Mouse (Mus musculus) layer of hippocampus, postnatal 36 days (tissue): ENCODE results near the gene Ikzf2. TPM values are rescaled to one million over a fixed set of nuclear protein-coding genes. Genes with fewer than 3 reads are reported as not detected.

Experiments used
- DNase-seq, 2 experiments: peaks; one replicate each; pipeline ENCODE4 v3.0.0; 2022
- total RNA-seq, 2 experiments: library from RNA; stranded (reverse); gene quantifications; 2 replicates each; pipeline ENCODE4 v1.2.3; 2021

Gene Ikzf2
- 1 to 10 TPM; 4.8 to 8.4 TPM for total RNA-seq

DNA sequence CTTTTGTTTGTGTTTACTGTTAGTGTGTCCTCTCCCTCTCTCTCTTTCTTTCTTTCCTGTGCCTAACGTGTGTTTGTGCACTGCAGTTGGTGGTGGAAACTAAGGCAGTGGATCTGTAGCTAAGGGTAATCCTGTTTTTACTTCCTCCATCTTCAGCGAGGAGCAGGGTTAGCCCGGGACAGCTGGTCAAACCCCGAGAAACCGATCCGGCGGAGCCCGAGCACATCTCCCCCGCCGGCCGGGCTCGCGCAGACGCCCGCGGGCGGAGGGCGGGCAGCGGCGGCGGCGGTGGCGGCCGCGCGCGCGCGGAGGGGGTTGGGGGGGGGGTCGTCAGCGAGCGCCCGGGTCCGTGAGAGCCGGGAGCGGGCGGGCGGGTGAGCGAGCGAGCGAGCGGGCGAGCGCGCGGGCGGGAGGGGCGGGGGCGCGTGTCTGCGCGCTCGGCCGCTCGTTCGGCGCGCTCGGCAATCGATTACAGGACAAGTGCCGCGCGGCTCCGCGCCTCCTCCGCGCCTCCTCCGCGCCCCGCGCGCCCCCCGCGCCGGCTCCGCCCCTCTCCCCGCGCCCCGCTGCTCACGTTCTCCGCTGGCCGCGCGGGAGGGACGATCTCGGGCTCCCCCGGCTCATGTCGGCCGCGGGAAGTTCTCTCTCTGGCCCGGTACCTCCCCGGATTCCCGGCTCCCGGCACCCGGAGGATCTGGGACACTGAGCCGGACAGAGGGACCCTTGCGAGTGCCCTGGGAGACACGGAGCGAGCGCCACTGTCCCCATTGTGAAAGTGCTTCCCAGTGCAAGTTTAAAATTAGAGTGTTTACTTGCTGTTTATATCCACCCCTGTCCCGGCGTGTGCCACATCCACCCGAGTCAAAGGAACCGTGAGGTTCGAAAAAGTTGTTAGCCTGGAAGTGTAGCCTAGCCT lies at the start of gene Ikzf2:
Gene Ikzf2, minus strand, starts transcription at position 170 of the 916 bp plus-strand sequence.
- DNase-seq: peak; percentile 67 to 69

DNA sequence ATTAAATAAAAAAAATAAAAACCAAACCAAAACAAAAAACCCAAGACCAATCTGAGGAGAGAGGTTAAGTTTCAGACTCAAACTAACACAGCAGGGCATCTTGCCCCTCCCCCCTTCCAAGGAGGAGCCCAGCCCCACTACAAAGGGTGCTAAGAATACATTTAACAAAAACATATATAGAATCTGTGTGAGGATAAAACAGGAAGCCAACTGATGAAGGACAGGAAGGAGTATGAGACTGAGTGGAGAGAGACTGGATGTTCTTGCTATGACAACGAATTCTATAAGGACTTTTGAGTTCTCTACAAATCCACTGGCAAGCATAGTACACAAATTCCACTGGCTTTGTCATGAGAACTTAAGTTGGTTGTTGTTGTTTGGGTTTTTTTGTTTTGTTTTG lies 42.7 kb upstream of the Ikzf2 start:
- no peak for DNase-seq

DNA sequence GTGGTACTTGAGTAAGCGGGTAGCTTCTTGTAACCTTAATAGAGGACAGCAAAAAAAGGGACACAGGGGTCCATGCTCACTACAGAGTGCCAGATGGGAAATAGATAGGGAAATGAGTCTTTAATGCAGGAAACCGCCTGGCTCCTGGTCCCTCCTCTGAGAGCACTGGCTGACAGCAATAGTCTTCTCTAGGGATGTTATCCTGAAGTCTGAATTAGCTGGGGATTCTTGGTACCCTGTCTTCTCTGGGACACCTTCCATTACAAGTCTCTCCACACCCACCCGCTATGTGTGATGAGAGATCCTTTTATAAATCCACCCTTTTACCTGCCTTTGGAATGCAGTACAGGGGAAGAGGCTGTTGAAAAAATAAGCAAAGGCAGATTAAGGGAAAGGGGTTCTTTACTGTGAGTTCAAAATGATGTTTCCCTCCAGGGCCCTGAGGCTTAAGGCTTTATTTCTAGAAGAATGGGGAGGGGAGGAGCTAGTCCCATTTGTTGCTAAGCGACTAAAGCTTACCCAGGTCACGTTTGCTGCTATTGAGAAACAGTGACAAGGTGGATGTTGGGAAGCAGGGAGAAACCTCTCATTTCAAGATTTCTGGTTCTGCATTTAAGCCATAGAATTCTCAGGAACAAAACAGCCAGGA lies 42.1 kb upstream of the Ikzf2 start:
- DNase-seq: no peak

DNA sequence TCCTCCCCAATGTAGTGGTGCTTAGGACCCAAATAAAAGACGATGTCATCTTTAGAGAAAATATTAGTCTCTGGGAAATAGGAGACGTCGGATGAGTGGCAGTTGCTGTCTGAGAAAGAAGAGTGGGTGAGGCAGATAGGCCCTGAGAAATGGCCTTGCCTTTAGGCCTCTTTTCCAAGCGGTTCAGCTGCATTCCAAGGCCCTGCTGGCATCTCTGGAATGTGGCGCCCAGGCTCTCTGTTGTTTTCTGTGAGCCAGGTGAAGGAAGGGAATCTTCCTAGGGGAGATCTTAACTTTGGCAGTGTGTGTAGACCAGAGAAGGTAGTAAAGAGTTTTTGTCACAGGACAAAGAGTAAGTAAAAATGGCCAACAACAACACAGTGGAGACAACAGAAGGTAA lies 40.9 kb upstream of the Ikzf2 start:
- DNase-seq: no peak

DNA sequence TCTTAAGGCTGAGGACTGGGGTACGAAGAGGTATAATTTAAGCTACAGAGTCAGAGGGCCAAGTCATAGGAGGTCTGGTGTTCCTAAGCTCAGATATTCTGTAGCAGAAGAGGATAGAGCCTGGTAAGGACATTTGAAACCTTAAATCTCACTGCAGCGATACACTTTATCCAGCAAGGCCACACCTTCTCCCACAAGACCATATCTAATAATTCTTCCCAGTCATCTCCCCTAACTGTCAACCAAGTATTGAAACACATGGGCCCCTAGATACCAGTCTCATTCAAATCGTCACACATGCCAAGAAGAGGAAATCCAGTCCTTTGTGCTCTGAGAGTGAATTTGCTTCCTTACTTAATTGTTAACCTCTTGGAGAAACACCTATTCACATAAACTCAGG lies 30.1 kb upstream of the Ikzf2 start:
- no peak for DNase-seq

DNA sequence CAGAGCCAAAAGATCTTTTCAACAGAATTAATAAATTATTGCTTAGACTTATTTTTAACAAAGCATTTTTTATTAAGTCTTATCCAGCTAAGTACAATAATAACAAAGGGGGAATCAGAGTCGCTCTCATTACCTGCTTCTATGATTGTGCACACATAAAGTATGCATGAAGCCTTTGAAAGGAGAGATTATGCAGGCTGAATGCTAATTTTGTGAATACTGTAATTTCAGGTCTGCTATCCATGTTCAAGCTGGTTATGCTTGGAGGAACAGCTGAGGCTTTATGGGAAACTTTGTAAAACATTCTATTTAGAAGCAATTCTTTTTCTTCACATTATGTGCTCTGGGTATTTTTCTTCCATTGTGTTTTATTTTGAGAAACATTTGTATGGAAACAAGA lies 21.5 kb upstream of the Ikzf2 start:
- no peak for DNase-seq

DNA sequence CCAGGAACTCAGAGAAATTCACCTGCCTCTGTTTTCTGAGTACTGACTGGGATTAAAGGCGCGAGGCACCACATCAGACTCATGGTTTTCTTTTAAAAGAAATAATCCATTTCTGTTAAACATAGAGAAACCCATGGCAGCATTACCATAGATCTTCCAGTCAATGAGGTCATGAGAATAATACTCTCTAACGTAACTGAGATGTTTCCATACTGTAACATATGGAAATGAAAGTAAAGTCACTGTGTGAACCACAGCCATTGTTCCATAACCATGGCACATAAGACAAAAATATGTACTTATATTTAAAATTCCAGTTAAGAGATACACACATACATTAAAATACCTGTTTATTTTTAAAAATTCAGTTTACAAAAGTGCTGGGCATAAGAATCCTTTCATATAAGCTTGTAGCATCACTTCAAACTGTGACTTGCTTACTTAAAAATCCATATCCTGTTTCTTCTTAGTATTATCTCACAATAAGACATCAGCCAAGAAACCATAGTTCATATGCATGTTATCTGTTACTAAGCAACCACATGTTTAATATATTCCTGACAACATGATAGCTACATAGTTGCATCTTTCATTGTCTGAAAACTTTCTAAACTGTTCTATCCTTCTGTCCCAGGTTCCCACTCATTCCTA lies 16.6 kb upstream of the Ikzf2 start:
- DNase-seq: no peak

DNA sequence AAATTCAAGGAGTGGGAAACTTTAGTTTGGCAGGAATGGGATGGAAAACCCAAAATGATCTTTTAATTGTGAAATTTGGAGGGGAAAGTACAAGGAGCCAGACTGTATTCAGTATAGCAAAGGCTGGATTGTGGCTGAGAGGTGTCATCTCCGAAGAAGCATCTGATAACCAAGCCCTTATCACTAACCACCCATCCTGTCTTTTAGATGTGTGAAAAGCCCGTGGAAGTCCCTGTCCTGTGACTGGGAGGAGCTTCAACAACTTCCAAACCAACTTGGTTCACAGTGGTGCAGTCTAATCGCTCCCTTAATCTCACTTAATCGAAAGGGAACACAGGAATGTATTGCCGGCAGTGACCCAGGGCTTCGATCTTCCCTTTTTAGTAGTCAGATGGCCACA lies 4.9 kb upstream of the Ikzf2 start:
- DNase-seq: no peak

DNA sequence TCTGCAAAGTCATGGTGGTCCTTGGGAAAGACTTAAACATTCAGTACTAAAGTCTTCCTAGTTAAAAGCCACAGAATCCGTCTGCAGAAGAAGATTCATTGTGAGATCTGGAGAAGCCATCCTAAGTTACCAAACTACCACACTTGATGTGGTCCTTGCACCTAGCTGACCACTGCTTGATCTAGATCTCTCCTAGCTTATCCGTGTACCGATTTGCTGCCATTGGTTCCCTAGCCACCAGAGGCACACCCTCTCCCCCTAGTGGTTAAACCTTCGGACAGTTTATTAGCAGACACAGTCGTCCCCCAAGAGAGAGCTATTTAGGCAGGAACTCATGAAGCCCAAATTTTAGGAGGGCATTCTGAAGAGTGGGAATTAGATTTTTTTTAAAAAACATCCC lies 1.9 kb upstream of the Ikzf2 start:
- DNase-seq: peak; percentile 28 to 38

DNA sequence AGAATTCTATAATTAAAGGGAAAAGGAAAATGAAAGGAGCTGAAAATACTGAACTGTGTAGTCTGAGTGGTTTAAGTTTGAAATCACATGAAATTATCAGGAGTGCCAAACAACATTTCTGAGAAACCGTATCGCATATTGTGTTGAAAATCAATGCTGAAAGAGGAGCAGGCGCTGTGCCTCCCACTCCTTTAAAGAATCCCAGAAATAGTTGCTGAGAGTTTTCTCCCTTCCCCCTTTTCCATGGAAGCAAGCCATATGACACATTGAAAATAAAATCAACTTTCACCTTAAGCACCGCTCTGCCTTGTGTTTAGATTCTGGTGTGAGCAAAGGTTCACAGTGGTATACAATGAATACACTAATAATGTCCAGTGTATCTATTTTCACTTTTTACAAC lies 1.1 kb upstream of the Ikzf2 start:
- no peak for DNase-seq

DNA sequence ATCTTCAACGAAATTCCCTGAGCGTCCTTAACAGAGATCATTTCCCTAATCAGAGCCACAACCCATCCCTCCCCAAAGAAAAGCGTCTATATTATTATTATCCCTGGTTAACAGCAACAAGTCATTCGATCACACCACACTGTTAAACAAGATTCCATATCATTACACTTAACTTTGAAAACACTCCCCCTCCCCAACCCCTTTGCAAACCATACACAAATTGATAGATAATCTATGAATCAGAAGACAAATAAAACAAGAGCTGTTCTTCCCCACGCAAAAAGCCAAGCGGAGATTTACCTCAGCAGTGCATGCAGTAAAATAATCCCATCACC lies 337 bp downstream of the Ikzf2 start:
- no peak for DNase-seq

DNA sequence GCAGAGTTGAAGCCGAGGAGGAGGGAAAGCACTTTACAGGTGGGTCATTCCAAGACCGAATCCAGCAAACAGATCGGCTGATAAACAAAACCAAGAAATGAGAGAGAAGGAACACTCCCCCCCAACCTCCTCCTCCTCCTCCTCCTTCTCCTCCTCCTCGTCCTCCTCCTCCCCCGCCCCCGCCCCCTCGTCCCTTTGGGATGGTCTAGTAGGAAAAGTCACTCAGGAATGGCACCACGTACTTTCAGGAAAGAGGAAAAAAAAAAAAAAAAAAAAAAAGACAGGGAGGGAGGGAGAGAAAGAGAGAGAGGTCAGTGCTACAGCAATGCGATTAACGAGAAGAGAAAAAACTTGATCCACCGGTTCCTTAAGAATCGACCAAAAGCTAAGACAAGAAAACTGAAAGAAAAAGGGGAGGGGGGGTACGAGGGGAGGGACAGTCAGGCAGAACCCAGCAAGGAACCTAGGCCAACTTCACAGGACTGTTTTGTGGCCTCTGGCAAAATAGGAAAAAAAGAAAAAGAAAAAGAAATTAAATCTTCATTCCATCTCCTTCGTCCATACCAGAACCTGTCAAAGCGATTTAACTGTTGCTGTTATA lies 1.1 kb downstream of the Ikzf2 start:
- DNase-seq: no peak

DNA sequence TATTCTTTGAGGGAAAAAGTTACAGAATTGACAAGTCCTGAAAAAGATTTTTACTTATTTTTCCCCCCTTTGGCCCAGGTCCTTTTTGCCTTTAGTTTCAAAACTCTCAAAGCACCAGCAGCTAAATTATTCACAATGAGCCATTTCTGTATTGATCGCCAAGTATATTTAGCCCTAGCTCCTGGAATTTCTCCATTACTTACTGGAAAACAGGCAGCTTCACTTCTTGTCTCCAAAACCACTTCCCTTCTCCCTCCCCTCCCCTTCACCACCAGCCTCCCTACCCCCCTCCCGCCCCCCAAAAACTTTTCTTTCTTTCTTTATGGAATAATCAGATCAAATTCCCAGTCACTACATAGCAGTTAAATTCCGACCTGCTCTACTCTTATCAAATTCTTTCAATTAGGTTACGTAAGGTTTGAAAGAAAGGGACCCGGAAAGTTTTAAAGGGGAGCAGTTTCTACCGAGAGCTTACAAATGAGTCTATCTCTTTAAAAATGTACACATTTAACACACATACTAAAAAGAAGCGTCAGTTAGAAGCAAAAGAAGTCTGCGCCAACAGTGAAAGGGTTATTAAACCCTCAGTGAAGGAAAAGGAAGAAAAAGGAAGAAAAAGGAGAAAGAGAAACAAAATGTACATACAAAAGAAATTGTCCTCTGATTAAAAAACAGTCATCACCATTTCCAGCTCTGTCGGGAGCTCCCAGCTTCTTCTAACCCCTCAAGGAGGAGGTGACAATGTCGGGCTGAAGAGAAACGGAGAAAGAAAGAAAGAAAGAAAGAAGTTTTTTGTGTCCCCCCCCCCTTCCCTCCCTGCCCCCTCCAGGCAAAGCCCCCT lies 1.8 kb downstream of the Ikzf2 start:
- no peak for DNase-seq

DNA sequence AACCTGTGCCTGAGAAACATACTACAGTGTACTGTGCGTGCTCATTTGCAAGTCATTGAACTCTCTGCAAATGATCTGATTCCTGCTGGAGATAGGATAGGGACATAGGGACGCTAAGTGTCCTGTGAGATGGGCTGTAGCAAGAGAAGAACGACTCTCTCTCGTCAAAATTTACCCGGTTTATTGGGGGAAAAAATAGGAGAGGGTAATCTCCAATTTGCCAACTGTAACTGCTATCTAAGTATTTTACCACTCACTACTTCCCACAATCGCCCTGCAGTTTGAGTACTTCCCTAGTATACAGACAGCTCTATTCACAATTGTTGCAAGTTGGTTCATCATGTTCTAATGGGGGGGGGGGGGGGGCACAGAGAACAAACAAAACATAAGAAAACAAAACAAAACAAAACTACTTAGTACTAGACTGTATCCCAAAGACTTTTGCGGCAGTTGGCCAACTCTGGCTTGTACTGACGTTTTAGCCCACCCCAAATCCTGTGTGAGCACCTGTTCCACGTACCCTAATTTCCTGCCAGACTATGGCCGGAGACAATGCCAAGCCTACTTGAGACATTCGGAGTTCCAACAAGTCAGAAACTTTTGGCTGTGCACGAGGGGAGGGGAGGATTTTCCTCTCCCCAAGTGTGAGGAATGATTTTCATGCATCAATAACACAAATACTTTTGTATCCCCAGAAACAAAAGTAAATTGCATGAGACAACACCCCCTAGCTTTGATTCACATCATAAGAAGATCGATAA lies 2.6 kb downstream of the Ikzf2 start:
- DNase-seq: no peak

DNA sequence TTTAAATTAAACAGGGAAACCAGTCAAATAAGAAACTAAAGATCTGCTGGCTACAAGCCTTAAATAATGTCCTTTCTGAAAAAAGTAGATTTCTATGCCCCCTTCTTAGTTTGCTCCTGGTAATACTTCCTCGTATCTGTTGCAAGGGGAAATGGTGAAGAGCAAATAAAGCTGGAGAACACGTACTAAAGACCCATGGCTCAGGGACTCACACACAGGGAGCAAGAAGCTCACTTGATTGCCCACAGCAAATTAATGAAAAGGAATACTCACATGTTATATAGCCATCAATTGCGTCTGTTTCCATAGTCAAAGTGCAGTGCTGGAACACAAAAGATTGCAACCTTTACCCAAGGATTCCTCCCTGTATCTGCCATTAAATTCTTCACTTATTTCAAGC lies 3.2 kb downstream of the Ikzf2 start:
- DNase-seq: no peak

DNA sequence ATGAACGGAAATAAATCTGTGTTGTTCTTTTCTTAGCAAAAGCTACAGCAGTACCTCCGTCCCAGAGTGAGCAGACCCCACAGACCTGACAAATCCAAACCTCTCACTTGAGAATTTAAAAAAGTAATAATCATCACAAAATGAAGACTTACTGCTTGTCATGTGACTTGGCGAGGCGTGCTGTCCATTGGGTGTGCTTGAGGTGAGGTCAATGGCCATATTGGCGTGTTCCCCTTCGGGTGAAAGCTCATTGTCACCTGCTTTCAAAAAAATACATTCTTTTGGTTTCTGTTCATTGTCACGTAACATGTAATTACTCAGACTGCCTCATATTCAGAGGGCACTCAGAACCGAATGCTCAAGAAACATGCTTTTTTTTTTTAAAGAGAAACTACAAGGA lies 4.0 kb downstream of the Ikzf2 start:
- no peak for DNase-seq

DNA sequence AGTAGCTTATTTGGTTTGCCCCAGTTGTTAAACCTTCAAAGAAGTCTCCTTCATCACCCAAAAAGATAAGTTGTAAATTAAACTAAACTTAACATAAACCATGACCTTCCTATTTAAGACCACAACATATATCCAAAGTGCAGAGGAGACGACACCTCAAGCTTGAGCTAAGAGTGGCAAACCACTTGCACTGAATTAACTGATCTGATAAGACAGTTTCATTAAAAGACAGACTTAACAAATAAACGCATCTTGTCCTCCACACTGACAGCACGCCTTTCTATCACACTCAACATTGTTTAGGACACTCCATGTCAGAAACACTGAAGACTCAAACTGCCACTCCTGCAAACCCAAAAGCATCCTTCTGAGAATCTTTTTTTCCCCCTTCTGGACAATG lies 4.8 kb downstream of the Ikzf2 start:
- DNase-seq: no peak

DNA sequence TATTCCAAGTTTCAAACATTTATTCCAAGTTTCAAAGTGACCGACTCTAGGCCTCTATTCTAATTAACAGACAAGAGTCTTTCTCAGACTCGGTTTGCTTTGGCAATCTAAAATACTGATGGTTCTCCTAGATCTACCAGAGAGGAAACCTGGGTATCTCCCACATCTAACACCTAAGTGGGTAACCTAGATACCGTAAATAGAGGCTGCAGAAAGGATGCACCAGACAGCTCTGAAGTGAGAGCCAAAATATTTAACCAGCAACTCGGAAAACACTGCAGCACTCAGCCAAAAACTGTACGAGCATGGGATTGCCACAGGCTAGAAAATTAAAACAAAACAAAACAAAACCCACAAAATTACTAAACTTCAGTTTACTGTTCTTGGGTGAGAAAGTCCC lies 6.0 kb downstream of the Ikzf2 start:
- no peak for DNase-seq

DNA sequence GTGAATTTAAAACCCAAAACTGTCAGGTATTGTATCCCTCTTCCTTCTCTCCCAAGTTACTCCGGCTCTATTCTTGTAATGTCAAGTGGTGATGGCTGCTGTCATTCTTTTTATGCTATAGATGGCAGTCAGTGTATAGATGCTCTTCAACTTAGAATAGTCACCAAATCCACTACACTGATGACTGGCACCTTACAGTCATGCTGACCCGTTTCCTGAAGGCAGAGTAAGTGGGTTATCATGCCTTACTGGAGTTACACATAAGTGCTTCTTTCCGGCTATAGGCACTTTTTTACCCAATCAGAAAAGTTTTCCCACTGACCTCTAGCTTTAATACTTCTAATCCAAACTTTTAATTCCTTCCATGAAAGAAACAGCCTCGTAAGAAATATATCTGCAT lies 6.5 kb downstream of the Ikzf2 start:
- no peak for DNase-seq

DNA sequence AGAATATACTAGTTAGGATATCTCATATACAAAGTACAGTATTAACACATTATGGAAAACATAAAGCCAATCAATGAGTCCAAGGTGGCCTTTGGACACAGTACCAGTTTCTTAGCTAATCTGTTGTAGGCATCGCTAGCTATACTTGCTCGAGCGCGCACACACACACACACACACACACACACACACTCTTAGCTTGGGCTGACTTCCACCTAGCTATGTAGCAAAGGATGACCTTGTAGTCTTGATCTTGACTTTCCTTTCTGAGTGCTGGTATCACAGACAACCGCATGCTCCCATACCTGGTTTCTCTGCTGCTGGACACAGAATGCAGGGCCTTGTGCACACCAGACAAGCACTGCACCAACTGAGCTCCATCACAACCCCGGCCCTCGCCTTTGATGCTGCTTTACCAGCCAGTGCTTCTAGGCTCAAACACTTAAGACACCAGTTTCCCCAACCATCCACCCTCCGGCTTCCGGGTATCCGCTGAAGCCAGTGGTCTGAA lies 17.1 kb downstream of the Ikzf2 start:
- no peak for DNase-seq

DNA sequence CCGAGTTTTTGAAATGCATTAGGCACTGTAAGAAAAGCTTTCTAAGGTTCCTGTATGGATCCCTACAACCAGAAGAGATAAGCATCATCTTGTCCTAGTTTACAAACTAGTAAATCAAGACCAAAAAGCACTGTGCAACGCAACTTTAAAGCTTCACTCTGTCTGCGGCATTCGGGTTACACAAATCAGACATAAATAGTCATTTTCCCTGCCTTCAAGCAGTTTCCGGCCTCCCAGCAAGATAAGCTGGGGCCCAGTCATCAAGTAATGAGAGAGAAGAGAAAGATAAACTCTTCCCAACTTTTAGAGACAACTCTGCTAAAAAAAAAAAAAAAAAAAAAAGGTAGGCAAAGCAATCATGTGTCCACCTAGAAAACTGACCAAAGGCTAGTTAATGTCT lies 19.6 kb downstream of the Ikzf2 start:
- DNase-seq: no peak
